Mouse (Mus musculus) heart, embryonic 11.5 days (tissue): Measurements from ENCODE around the gene Ttll11. TPM values are rescaled to one million over a fixed set of nuclear protein-coding genes. Genes with fewer than 3 reads are reported as not detected.

Experiments
- ATAC-seq: fragments of 200-750 bp; cut with Nextera tagmentation; replicated peaks from 2 replicates; pipeline ENCODE4 v1.8.0; 2017; ENCODE audit warnings: moderate library complexity; ENCODE audit not compliant: insufficient number of reproducible peaks, low FRiP score, low TSS enrichment
- H3K27ac ChIP-seq: fragments of 300-500 bp; sonication (generic); 2 replicates; pipeline ENCODE4 v1.5.1; 2014; ENCODE audit warnings: mild to moderate bottlenecking, low read depth, low read length
- H3K27me3 ChIP-seq: fragments of 300-500 bp; sonication (generic); 2 replicates; pipeline ENCODE4 v1.6.1; 2014; ENCODE audit warnings: mild to moderate bottlenecking, low read length, mixed read lengths; ENCODE audit not compliant: control insufficient read depth, insufficient read depth
- H3K36me3 ChIP-seq: fragments of 300-500 bp; sonication (generic); 2 replicates; pipeline ENCODE4 v1.6.1; 2014; ENCODE audit warnings: mild to moderate bottlenecking, low read length, moderate library complexity, mixed read lengths; ENCODE audit not compliant: control insufficient read depth, insufficient read depth
- H3K4me1 ChIP-seq: fragments of 300-500 bp; sonication (generic); 2 replicates; pipeline ENCODE4 v1.6.1; 2014; ENCODE audit warnings: low read length; ENCODE audit not compliant: control insufficient read depth, insufficient read depth
- H3K4me2 ChIP-seq: fragments of 300-500 bp; sonication (generic); 2 replicates; pipeline ENCODE4 v1.6.1; 2014; ENCODE audit warnings: mild to moderate bottlenecking, moderate library complexity
- H3K4me3 ChIP-seq: fragments of 300-500 bp; sonication (generic); 2 replicates; pipeline ENCODE4 v1.5.1; 2014; ENCODE audit warnings: low read depth, low read length
- H3K9ac ChIP-seq: fragments of 300-500 bp; sonication (generic); 2 replicates; pipeline ENCODE4 v1.6.1; 2014; ENCODE audit warnings: mild to moderate bottlenecking, low read depth, low read length, moderate library complexity
- H3K9me3 ChIP-seq: fragments of 300-500 bp; sonication (generic); replicated peaks from 2 replicates; pipeline ENCODE4 v1.6.1; 2016; ENCODE audit warnings: low read length; ENCODE audit not compliant: control insufficient read depth
- WGBS: fragments of 180-500 bp; shearing (Covaris S2); extraction: QIAGEN DNeasy Blood & Tissue Kit; methylation state at CpG from one replicate; pipeline ENCODE4 v1.1.7; 2014; ENCODE audit not compliant: insufficient replicate concordance; 5-methylcytosine and 5-hydroxymethylcytosine counted together
- polyA plus RNA-seq: library from polyadenylated mRNA; unstranded; fragments of >200 nt; fragmentation: Nextera tagmentation; extraction: Ambion mirVana; gene quantifications from 2 replicates; pipeline ENCODE4 v1.2.1, GENCODE M21; 2014

The Ttll11 gene
- polyA plus RNA-seq, 1 experiment from 2014 or later, result 0.34 TPM

- peaks cover 9% of the 10 kb centered on the region for H3K4me1 ChIP-seq
- no peak overlapping the region for H3K4me2 ChIP-seq
- H3K36me3 ChIP-seq, result no peaks in the 10 kb centered on the region
- 53% methylated on average over 14 of the region's 14 CpGs for WGBS
- no peak overlapping the region for H3K4me3 ChIP-seq
- H3K27me3 ChIP-seq, result no peaks in the 10 kb centered on the region
- H3K9me3 ChIP-seq, result no peaks in the 10 kb centered on the region
- no peak overlapping the region for H3K9ac ChIP-seq
- ATAC-seq, result no peak
- no peak overlapping the region for H3K27ac ChIP-seq
These were observed 167.7 kb downstream of the Ttll11 start for GRCm38 (mm10) chr2:35811801-35812560.

- H3K27ac ChIP-seq, result no peak overlapping the region
These were observed 169.7 kb downstream of the Ttll11 start for GRCm38 (mm10) chr2:35810027-35810426.

GRCm38 (mm10) chr2:35809141-35809540, 170.6 kb downstream of the Ttll11 start:
- H3K36me3 ChIP-seq, result no peaks in the 10 kb centered on the region
- H3K9me3 ChIP-seq, result no peaks in the 10 kb centered on the region
- H3K27ac ChIP-seq, result no peak overlapping the region
- no peak for ATAC-seq
- H3K4me3 ChIP-seq, result no peak overlapping the region
- WGBS, result 41% methylated on average over 3 of the region's 3 CpGs
- H3K4me1 ChIP-seq, result peaks cover 9% of the 10 kb centered on the region; the same call in 1 of the 2 replicates
- H3K9ac ChIP-seq, result no peak overlapping the region
- no peaks in the 10 kb centered on the region for H3K27me3 ChIP-seq
- H3K4me2 ChIP-seq, result no peak overlapping the region

More at GRCm38 (mm10) chr2:35810027-35810426, 169.7 kb downstream of the Ttll11 start:
- WGBS, result 73% methylated on average over 3 of the region's 3 CpGs
- H3K4me2 ChIP-seq, result no peak overlapping the region
- H3K27me3 ChIP-seq, result no peaks in the 10 kb centered on the region
- no peaks in the 10 kb centered on the region for H3K36me3 ChIP-seq
- no peak overlapping the region for H3K9ac ChIP-seq
- no peak for ATAC-seq
- peaks cover 9% of the 10 kb centered on the region; the same call in 1 of the 2 replicates for H3K4me1 ChIP-seq
- no peak overlapping the region for H3K4me3 ChIP-seq
- H3K9me3 ChIP-seq, result no peaks in the 10 kb centered on the region

- Histone ChIP-seq H3K4me3 (no peak overlapping the region), H3K27ac (no peak overlapping the region), H3K27me3 (no peaks in the 10 kb centered on the region), H3K4me1 (no peaks in the 10 kb centered on the region), H3K9me3 (no peaks in the 10 kb centered on the region), H3K9ac (no peak overlapping the region), H3K4me2 (no peak overlapping the region), H3K36me3 (no peaks in the 10 kb centered on the region)
- ATAC-seq, result no peak
- 76% methylated on average over 13 of the region's 13 CpGs for WGBS
These were observed 173.8 kb downstream of the Ttll11 start for GRCm38 (mm10) chr2:35805881-35806280.

- Histone ChIP-seq H3K27ac (no peak overlapping the region), H3K4me1 (no peaks in the 10 kb centered on the region), H3K4me3 (no peak overlapping the region), H3K27me3 (no peaks in the 10 kb centered on the region), H3K36me3 (no peaks in the 10 kb centered on the region), H3K4me2 (no peak overlapping the region), H3K9ac (no peak overlapping the region), H3K9me3 (no peaks in the 10 kb centered on the region)
- ATAC-seq, result no peak
- WGBS, result 85% methylated on average over 11 of the region's 11 CpGs
These were observed 176.6 kb downstream of the Ttll11 start for GRCm38 (mm10) chr2:35803095-35803494.

GRCm38 (mm10) chr2:35801759-35802158, 178.0 kb downstream of the Ttll11 start:
- WGBS, result 74% methylated on average over 2 of the region's 2 CpGs
- ATAC-seq, result no peak
- H3K4me3 ChIP-seq, result no peak overlapping the region
- H3K27ac ChIP-seq, result no peak overlapping the region
- no peaks in the 10 kb centered on the region for H3K36me3 ChIP-seq
- H3K4me2 ChIP-seq, result no peak overlapping the region
- no peak overlapping the region for H3K9ac ChIP-seq
- H3K9me3 ChIP-seq, result no peaks in the 10 kb centered on the region
- H3K27me3 ChIP-seq, result no peaks in the 10 kb centered on the region
- no peaks in the 10 kb centered on the region for H3K4me1 ChIP-seq

GRCm38 (mm10) chr2:35799073-35799472, 180.6 kb downstream of the Ttll11 start:
- Histone ChIP-seq H3K27ac (no peak overlapping the region), H3K9me3 (no peaks in the 10 kb centered on the region), H3K4me3 (no peak overlapping the region), H3K9ac (no peak overlapping the region), H3K36me3 (no peaks in the 10 kb centered on the region), H3K4me1 (no peaks in the 10 kb centered on the region), H3K27me3 (no peaks in the 10 kb centered on the region), H3K4me2 (no peak overlapping the region)
- WGBS, result 75% methylated on average over 6 of the region's 6 CpGs
- ATAC-seq, result no peak

GRCm38 (mm10) chr2:35797998-35798397, 181.7 kb downstream of the Ttll11 start:
- H3K36me3 ChIP-seq, result no peaks in the 10 kb centered on the region
- no peak for ATAC-seq
- 62% methylated on average over 8 of the region's 8 CpGs for WGBS
- no peaks in the 10 kb centered on the region for H3K27me3 ChIP-seq
- no peaks in the 10 kb centered on the region for H3K4me1 ChIP-seq
- H3K27ac ChIP-seq, result no peak overlapping the region
- no peak overlapping the region for H3K4me3 ChIP-seq
- no peak overlapping the region for H3K9ac ChIP-seq
- H3K9me3 ChIP-seq, result no peaks in the 10 kb centered on the region
- H3K4me2 ChIP-seq, result no peak overlapping the region
